Mouse (Mus musculus): ENCODE results near the gene Bpifa6. TPM values are rescaled to one million over a fixed set of nuclear protein-coding genes. Genes with fewer than 3 reads are reported as not detected.
A peak's percentile ranks its signal among the peaks of the same experiment; 100 is the strongest.
"Not testable (repeated sequence)": the region's sequence is repeated elsewhere in the genome, so short reads cannot be mapped to it uniquely, and the experiment has no call there.

Bpifa6 gene
- polyA plus RNA-seq, 1 experiment from 2014 or later: not detected

DNA sequence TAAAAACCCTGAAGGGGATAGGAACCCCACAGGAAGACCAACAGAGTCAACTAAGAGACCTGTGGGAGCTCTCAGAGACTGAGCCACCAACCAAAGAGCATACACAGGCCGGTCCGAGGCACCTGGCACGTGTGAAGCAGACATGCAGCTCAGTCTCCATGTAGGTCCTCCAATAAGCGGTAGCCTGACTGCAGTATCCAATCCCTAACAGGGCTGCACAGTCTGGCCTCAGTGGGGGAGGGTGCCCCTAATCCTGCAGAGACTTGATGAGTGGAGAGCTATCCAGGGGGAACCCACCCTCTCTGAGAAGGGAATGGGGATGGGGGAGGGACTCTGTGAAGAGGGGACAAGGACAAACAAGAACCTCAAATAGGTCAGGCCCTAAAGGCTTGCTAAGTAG is 31.0 kb downstream of the Bpifa6 start:
- WGBS: 78% methylated on average over 4 of the region's 4 CpGs
- no peaks in the 10 kb centered on the region for H3K36me3 ChIP-seq (ENCODE audit: control insufficient read depth, insufficient read depth, low read length)
- ATAC-seq (ENCODE audit: low FRiP score) (no peak), DNase-seq (ENCODE audit: low spot score) (no peak)
- no peaks in the 10 kb centered on the region for H3K9me3 ChIP-seq (ENCODE audit: control insufficient read depth, low read length)
- no peaks in the 10 kb centered on the region for H3K4me1 ChIP-seq (replicated peaks; ENCODE audit: control insufficient read depth, insufficient read depth, low read length)
- no peak overlapping the region for H3K4me3 ChIP-seq (ENCODE audit: low read depth, low read length)
- H3K27ac ChIP-seq (ENCODE audit: low read depth, low read length): no peak overlapping the region
- H3K4me2 ChIP-seq (replicated peaks; ENCODE audit: low read depth, low read length): no peak overlapping the region
- H3K9ac ChIP-seq (ENCODE audit: low read depth, low read length): no peak overlapping the region
- H3K27me3 ChIP-seq (ENCODE audit: control insufficient read depth, insufficient read depth, low read length): no peaks in the 10 kb centered on the region

DNA sequence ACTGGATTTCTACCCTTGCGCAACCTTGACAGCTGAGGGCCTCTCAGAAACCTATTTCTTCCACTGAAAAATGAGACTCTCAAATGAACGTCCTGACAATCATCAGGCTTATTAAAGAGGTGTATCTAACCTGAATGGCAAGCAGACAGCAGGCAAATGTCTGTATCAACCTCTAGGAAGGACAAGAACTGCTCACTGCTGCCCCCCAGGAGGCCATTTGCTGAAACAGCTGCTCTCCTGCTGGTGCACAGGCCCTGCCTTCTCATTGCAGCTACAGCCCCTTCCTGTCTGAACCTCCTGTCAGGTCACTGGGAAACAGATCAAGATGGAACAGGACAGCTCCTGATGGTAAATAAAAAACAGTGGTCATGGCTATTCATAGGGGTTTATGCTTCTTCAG is 31.6 kb downstream of the Bpifa6 start:
- Histone ChIP-seq H3K4me3 (ENCODE audit: low read depth, low read length) (no peak overlapping the region), H3K9ac (ENCODE audit: low read depth, low read length) (no peak overlapping the region), H3K36me3 (ENCODE audit: control insufficient read depth, insufficient read depth, low read length) (no peaks in the 10 kb centered on the region), H3K9me3 (ENCODE audit: control insufficient read depth, low read length) (no peaks in the 10 kb centered on the region), H3K27ac (ENCODE audit: low read depth, low read length) (no peak overlapping the region), H3K4me1 (replicated peaks; ENCODE audit: control insufficient read depth, insufficient read depth, low read length) (no peaks in the 10 kb centered on the region), H3K27me3 (ENCODE audit: control insufficient read depth, insufficient read depth, low read length) (no peaks in the 10 kb centered on the region), H3K4me2 (replicated peaks; ENCODE audit: low read depth, low read length) (no peak overlapping the region)
- 85% methylated on average over 2 of the region's 2 CpGs for WGBS
- DNase-seq (ENCODE audit: low spot score) (peak; percentile 4), ATAC-seq (ENCODE audit: low FRiP score) (no peak)

DNA sequence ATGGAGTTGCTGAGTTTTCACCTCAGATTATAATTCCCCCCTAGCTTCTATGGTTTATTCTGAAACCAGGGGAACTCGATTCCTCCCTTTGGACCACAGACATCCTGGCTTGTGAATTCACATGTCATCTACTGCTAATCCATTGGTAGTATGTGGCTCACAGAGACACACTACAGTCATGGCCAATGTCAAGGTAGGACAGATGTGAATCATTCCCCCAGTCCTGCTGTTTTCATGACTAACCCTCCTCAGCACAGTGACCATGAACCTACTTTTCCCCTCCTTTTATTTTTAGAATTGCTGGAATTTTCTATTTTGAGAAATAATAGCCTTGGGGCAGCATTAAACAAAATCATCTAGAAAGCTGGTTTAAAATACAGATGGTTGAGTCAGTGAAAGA is 32.6 kb downstream of the Bpifa6 start:
- ATAC-seq (ENCODE audit: low FRiP score) (no peak), DNase-seq (ENCODE audit: low spot score) (no peak)
- no peaks in the 10 kb centered on the region for H3K27me3 ChIP-seq (ENCODE audit: control insufficient read depth, insufficient read depth, low read length)
- WGBS: 78% methylated on average over 1 of the region's 1 CpGs
- H3K27ac ChIP-seq (ENCODE audit: low read depth, low read length): no peak overlapping the region
- no peaks in the 10 kb centered on the region for H3K9me3 ChIP-seq (ENCODE audit: control insufficient read depth, low read length)
- H3K4me2 ChIP-seq (replicated peaks; ENCODE audit: low read depth, low read length): no peak overlapping the region
- no peak overlapping the region for H3K4me3 ChIP-seq (ENCODE audit: low read depth, low read length)
- no peaks in the 10 kb centered on the region for H3K36me3 ChIP-seq (ENCODE audit: control insufficient read depth, insufficient read depth, low read length)
- no peak overlapping the region for H3K9ac ChIP-seq (ENCODE audit: low read depth, low read length)
- H3K4me1 ChIP-seq (replicated peaks; ENCODE audit: control insufficient read depth, insufficient read depth, low read length): no peaks in the 10 kb centered on the region

DNA sequence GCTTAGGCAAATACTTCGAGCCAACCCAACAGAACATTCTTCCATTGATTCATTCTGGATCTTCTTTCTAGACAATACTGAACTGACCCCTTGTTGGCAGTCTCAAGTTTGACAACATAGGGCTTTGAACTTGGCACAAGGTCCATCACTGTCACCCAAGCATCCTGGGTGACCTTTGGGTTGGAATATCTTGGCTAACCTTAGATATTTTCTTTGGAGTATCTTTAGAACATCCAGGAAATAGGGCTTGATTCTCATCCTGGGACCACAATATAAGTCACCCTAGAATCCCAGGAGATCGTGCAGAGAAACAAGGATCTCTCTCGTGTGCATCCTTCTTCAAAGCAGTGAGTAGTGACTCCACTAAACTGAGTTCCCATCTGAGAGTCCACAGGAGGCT is 33.2 kb downstream of the Bpifa6 start, which contains the start of gene Bpifa2:
Gene Bpifa2, plus strand, starts transcription at position 301 of the 400 bp plus-strand sequence.
- H3K4me2 ChIP-seq (replicated peaks; ENCODE audit: low read depth, low read length): no peak within 1 kb of the TSS
- no peak within 1 kb of the TSS for H3K27ac ChIP-seq (ENCODE audit: low read depth, low read length)
- H3K27me3 ChIP-seq (ENCODE audit: control insufficient read depth, insufficient read depth, low read length): no peaks in the 10 kb centered on the region
- H3K4me1 ChIP-seq (replicated peaks; ENCODE audit: control insufficient read depth, insufficient read depth, low read length): no peaks in the 10 kb centered on the region
- H3K9me3 ChIP-seq (ENCODE audit: control insufficient read depth, low read length): no peaks in the 10 kb centered on the region
- ATAC-seq (ENCODE audit: low FRiP score) (no peak), DNase-seq (ENCODE audit: low spot score) (no peak)
- H3K9ac ChIP-seq (ENCODE audit: low read depth, low read length): no peak within 1 kb of the TSS
- WGBS: 85% methylated on average over 3 of the region's 3 CpGs
- H3K36me3 ChIP-seq (ENCODE audit: control insufficient read depth, insufficient read depth, low read length): no peaks in the 10 kb centered on the region
- H3K4me3 ChIP-seq (ENCODE audit: low read depth, low read length): no peak within 1 kb of the TSS

DNA sequence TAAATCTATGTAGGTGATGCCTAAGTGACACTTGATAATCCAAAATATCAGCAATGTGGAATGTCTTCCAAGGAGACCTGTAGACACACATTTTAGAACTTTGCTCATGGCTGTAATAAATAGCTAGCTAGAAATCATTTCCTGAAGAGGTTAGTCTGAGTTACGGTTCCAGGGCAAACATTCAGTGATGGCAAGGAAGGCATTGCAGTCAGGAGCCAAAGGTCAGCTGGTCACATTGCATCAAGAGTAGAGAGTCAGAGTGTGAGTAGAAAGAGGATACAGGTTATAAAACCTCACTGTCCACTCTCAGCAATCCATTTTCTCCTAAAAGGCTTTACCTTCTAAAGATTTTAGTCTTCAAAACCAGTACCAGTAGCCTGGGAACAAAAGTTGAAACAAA is 43.2 kb downstream of the Bpifa6 start:
- Histone ChIP-seq H3K4me2 (replicated peaks; ENCODE audit: low read depth, low read length) (no peak overlapping the region), H3K36me3 (ENCODE audit: control insufficient read depth, insufficient read depth, low read length) (no peaks in the 10 kb centered on the region), H3K27me3 (ENCODE audit: control insufficient read depth, insufficient read depth, low read length) (no peaks in the 10 kb centered on the region), H3K9me3 (ENCODE audit: control insufficient read depth, low read length) (no peaks in the 10 kb centered on the region), H3K27ac (ENCODE audit: low read depth, low read length) (no peak overlapping the region), H3K9ac (ENCODE audit: low read depth, low read length) (no peak overlapping the region), H3K4me1 (replicated peaks; ENCODE audit: control insufficient read depth, insufficient read depth, low read length) (no peaks in the 10 kb centered on the region), H3K4me3 (ENCODE audit: low read depth, low read length) (no peak overlapping the region)
- ATAC-seq (ENCODE audit: low FRiP score) (no peak), DNase-seq (ENCODE audit: low spot score) (no peak)
- WGBS: 90% methylated on average over 1 of the region's 1 CpGs

DNA sequence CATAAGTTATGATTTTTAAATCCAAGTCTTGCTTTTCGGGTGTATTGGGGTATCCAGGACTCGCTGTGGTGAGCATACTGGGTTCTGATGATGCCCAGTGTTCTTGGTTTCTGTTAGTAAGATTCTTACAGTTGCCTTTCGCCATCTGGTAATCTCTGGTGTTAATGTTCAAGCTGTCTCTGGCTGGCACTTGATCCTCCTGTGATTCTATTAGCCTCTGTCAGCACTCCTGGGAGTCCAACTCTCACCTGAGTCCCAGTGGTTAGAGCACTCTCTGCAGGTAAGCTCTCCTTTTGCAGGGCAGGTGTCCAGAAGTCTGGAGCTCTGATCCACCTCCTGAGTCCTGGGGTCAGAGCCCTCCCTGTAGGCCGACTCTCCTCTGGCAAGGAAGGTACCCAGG is 49.9 kb downstream of the Bpifa6 start:
- H3K27me3 ChIP-seq (ENCODE audit: control insufficient read depth, insufficient read depth, low read length); DNase-seq (ENCODE audit: low spot score); H3K9me3 ChIP-seq (ENCODE audit: control insufficient read depth, low read length); H3K4me2 ChIP-seq (replicated peaks; ENCODE audit: low read depth, low read length); ATAC-seq (ENCODE audit: low FRiP score); H3K27ac ChIP-seq (ENCODE audit: low read depth, low read length); H3K9ac ChIP-seq (ENCODE audit: low read depth, low read length); H3K4me1 ChIP-seq (replicated peaks; ENCODE audit: control insufficient read depth, insufficient read depth, low read length); H3K4me3 ChIP-seq (ENCODE audit: low read depth, low read length); H3K36me3 ChIP-seq (ENCODE audit: control insufficient read depth, insufficient read depth, low read length): not testable (repeated sequence)
- 91% methylated on average over 4 of the region's 4 CpGs for WGBS

DNA sequence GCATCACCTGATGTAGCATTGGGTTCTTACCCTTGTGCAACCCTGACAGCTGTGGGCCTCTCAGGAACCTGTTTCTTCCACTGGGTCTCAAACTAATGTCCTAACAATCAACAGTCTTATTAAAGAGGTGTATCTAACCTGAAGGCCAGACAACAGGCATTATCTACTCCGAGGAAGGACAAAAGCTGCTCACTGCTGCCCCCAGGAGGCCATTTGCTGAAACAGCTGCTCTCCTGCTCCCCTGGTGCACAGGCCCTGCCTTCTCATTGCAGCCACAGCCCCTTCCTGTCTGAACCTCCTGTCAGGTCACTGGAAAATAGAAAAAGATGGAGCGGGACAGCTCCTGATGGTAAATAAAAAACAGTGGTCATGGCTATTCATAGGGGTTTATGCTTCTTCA is 64.2 kb downstream of the Bpifa6 start:
- ATAC-seq (ENCODE audit: low FRiP score): no peak
- peak; percentile 53 for DNase-seq (ENCODE audit: low spot score)
- no peak overlapping the region for H3K4me3 ChIP-seq (ENCODE audit: low read depth, low read length)
- no peaks in the 10 kb centered on the region for H3K36me3 ChIP-seq (ENCODE audit: control insufficient read depth, insufficient read depth, low read length)
- H3K27me3 ChIP-seq (ENCODE audit: control insufficient read depth, insufficient read depth, low read length): no peaks in the 10 kb centered on the region
- H3K9ac ChIP-seq (ENCODE audit: low read depth, low read length): no peak overlapping the region
- H3K9me3 ChIP-seq (ENCODE audit: control insufficient read depth, low read length): no peaks in the 10 kb centered on the region
- H3K27ac ChIP-seq (ENCODE audit: low read depth, low read length): no peak overlapping the region
- H3K4me2 ChIP-seq (replicated peaks; ENCODE audit: low read depth, low read length): no peak overlapping the region
- WGBS: 63% methylated on average over 2 of the region's 2 CpGs
- H3K4me1 ChIP-seq (replicated peaks; ENCODE audit: control insufficient read depth, insufficient read depth, low read length): no peaks in the 10 kb centered on the region

DNA sequence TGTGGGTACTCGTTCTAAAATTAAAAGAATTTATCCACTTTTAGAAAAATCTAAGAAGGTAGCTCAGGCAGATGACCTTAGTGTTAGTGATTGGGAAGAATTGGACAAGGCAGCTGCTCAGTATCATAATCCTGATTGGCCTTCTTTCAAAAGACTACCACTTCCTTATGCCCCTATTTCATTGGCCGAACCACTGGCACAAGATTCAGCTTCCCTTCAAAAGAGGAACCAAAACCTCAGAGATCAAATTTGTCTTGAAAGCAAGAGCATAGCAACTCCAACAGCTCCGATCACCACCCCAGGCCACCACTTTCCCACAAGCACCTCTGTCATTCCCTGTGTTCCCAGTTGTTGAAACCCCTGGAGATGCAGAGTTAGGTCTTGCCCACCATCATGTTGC is 70.0 kb downstream of the Bpifa6 start:
- H3K9me3 ChIP-seq (ENCODE audit: control insufficient read depth, low read length): no peaks in the 10 kb centered on the region
- DNase-seq (ENCODE audit: low spot score) (no peak), ATAC-seq (ENCODE audit: low FRiP score) (no peak)
- no peaks in the 10 kb centered on the region for H3K27me3 ChIP-seq (ENCODE audit: control insufficient read depth, insufficient read depth, low read length)
- no peaks in the 10 kb centered on the region for H3K36me3 ChIP-seq (ENCODE audit: control insufficient read depth, insufficient read depth, low read length)
- H3K4me1 ChIP-seq (replicated peaks; ENCODE audit: control insufficient read depth, insufficient read depth, low read length): no peaks in the 10 kb centered on the region
- no peak overlapping the region for H3K27ac ChIP-seq (ENCODE audit: low read depth, low read length)
- WGBS: 91% methylated on average over 3 of the region's 3 CpGs
- H3K9ac ChIP-seq (ENCODE audit: low read depth, low read length): no peak overlapping the region
- H3K4me2 ChIP-seq (replicated peaks; ENCODE audit: low read depth, low read length): no peak overlapping the region
- no peak overlapping the region for H3K4me3 ChIP-seq (ENCODE audit: low read depth, low read length)
